ENCODE assay signal across 31 mouse cellular contexts in the genomic region with DNA sequence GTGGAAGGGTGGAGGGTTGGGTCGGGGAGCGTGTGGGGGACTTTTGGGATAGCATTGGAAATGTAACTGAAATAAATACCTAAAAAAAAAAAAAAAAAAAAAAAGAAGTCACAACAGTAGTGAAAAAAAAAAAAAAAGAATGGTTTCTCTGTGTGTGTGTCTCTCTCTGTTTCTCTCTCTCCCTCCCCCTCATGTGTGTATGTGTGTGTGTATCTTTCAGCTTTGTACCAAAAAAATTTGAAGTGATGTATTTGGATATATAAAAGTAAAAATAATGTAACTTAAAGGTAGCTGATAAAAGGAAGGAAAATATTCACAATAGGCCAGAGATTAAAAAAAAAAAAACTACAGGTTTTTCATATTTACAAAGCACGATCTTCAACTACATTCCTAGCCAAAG. TPM values are rescaled to one million over a fixed set of nuclear protein-coding genes. Genes with fewer than 3 reads are reported as not detected.
"Had no signal": no experiment of that assay in that cellular context is flagged by ENCODE, and none has a peak within 500 bp of the region (broad histone marks: within the 10 kb centered on the region; RNA-seq: fewer than 3 reads in every experiment).

No protein-coding gene starts in this region.

- ATAC-seq: liver, embryonic 12.5 days; liver, postnatal 0 days; lung, postnatal 0 days; midbrain, embryonic 13.5 days; midbrain, embryonic 16.5 days had no signal

- H3K27me3 ChIP-seq: limb, embryonic 15.5 days; liver, embryonic 12.5 days; liver, embryonic 13.5 days; liver, embryonic 15.5 days; lung, embryonic 15.5 days; megakaryocyte, embryonic 14.5 days; midbrain, embryonic 12.5 days; midbrain, embryonic 13.5 days; neural tube, embryonic 12.5 days had no signal

- H3K9me3 ChIP-seq: limb, embryonic 10.5 days; limb, embryonic 12.5 days; limb, embryonic 13.5 days; limb, embryonic 15.5 days; liver, embryonic 12.5 days; liver, embryonic 13.5 days; liver, embryonic 15.5 days; lung, embryonic 15.5 days; megakaryocyte, embryonic 14.5 days; midbrain, embryonic 10.5 days; midbrain, embryonic 12.5 days; midbrain, embryonic 13.5 days; neural tube, embryonic 12.5 days had no signal

- H3K36me3 ChIP-seq: limb, embryonic 10.5 days; limb, embryonic 12.5 days; limb, embryonic 13.5 days; limb, embryonic 15.5 days; liver, embryonic 12.5 days; liver, embryonic 13.5 days; liver, embryonic 15.5 days; lung, embryonic 15.5 days; midbrain, embryonic 10.5 days; midbrain, embryonic 12.5 days; midbrain, embryonic 13.5 days; neural tube, embryonic 12.5 days had no signal

- H3K4me1 ChIP-seq: limb, embryonic 13.5 days; limb, embryonic 15.5 days; lung, embryonic 15.5 days; midbrain, embryonic 12.5 days; midbrain, embryonic 13.5 days; neural tube, embryonic 12.5 days had no signal

- DNase-seq: left cerebral cortex, postnatal 4 days; liver; liver, embryonic 13.5 days; liver, postnatal 0 days; lung, adult 18-20 months; lung, adult 2 months; lung, embryonic 14.5 days; lung, postnatal 10 days; lung, postnatal 14 days; lung, postnatal 36 days; lung, postnatal 4 days; midbrain, embryonic 14.5 days had no signal

- H3K27ac ChIP-seq: left cerebral cortex, adult 2 months; limb, embryonic 10.5 days; limb, embryonic 12.5 days; limb, embryonic 13.5 days; limb, embryonic 15.5 days; liver, embryonic 12.5 days; liver, embryonic 13.5 days; liver, embryonic 14.5 days; liver, embryonic 15.5 days; lung, embryonic 15.5 days; macrophage; midbrain, embryonic 10.5 days; midbrain, embryonic 12.5 days; midbrain, embryonic 13.5 days; neural tube, embryonic 12.5 days had no signal

- H3K9ac ChIP-seq: limb, embryonic 12.5 days; limb, embryonic 13.5 days; limb, embryonic 15.5 days; liver, embryonic 12.5 days; liver, embryonic 13.5 days; liver, embryonic 14.5 days; liver, embryonic 15.5 days; liver, postnatal 0 days; lung, embryonic 14.5 days; lung, embryonic 15.5 days; midbrain, embryonic 12.5 days; midbrain, embryonic 13.5 days; neural tube, embryonic 12.5 days had no signal

- H3K4me3 ChIP-seq: left cerebral cortex, adult 2 months; limb, embryonic 10.5 days; limb, embryonic 12.5 days; limb, embryonic 13.5 days; limb, embryonic 15.5 days; liver, embryonic 12.5 days; liver, embryonic 13.5 days; liver, embryonic 15.5 days; lung, embryonic 15.5 days; megakaryocyte, embryonic 14.5 days; midbrain, embryonic 10.5 days; midbrain, embryonic 12.5 days; midbrain, embryonic 13.5 days; myocyte; neural tube, embryonic 12.5 days had no signal

- H3K4me2 ChIP-seq: limb, embryonic 12.5 days; limb, embryonic 13.5 days; limb, embryonic 15.5 days; liver, embryonic 11.5 days; liver, embryonic 12.5 days; liver, embryonic 13.5 days; liver, embryonic 15.5 days; lung, embryonic 14.5 days; lung, embryonic 15.5 days; midbrain, embryonic 12.5 days; midbrain, embryonic 13.5 days; neural tube, embryonic 12.5 days had no signal

RNA-seq across cellular contexts. Expression of a gene that starts 23.6 kb away (rescaled TPM):
- polyA plus RNA-seq: myocyte had no signal
